Mouse (Mus musculus) CH12.LX (cell line): ENCODE results near the gene Engase. TPM values are rescaled to one million over a fixed set of nuclear protein-coding genes. Genes with fewer than 3 reads are reported as not detected.

ENCODE experiments used
- DNase-seq: peaks from one replicate; pipeline ENCODE4 v3.0.0-alpha.2; 2013; ENCODE audit errors: extremely low read depth
- H3K27ac ChIP-seq: 2 replicates; pipeline ENCODE4 v1.5.1; 2012; ENCODE audit warnings: low read depth, mild to moderate bottlenecking, control low read depth, moderate library complexity; ENCODE audit not compliant: insufficient read depth
- H3K27me3 ChIP-seq: replicated peaks from 2 replicates; pipeline ENCODE3; 2012; ENCODE audit warnings: inconsistent platforms
- H3K36me3 ChIP-seq, 2 experiments: replicated peaks in 1 of 2; 2 replicates each; pipeline versions ENCODE3 to v1.6.1; 2012; ENCODE audit warnings: inconsistent platforms in 1 of 2, low read length in 1 of 2, mild to moderate bottlenecking in 1 of 2, mixed read lengths in 1 of 2, moderate library complexity in 1 of 2; ENCODE audit not compliant: control insufficient read depth in 1 of 2, insufficient read depth in 1 of 2
- H3K4me1 ChIP-seq, 2 experiments: 2 replicates each; pipeline ENCODE4 v1.6.1; 2012; ENCODE audit warnings: inconsistent platforms in 1 of 2, moderate library complexity in 1 of 2; ENCODE audit not compliant: insufficient read depth in 2 of 2, control insufficient read depth in 1 of 2
- H3K4me2 ChIP-seq: 2 replicates; pipeline ENCODE4 v1.6.1; 2012; ENCODE audit warnings: low read depth, mild to moderate bottlenecking, control low read depth; ENCODE audit not compliant: poor library complexity, insufficient read depth, severe bottlenecking
- H3K4me3 ChIP-seq, 3 experiments: fragments of 150-350 bp in 1 of 3; sonication (generic) in 1 of 3; replicated peaks in 1 of 3; 2 replicates each; pipeline versions ENCODE3 to v1.5.1; 2011 to 2012; ENCODE audit warnings: low read depth in 2 of 3, low read length in 2 of 3, mild to moderate bottlenecking in 2 of 3, moderate library complexity in 2 of 3, control low read depth in 1 of 3, improper control_type of control experiment in 1 of 3, inconsistent platforms in 1 of 3, mixed read lengths in 1 of 3; ENCODE audit not compliant: poor library complexity in 1 of 3
- H3K79me2 ChIP-seq: replicated peaks from 2 replicates; pipeline ENCODE4 v1.6.1; 2012; ENCODE audit warnings: mild to moderate bottlenecking, moderate library complexity; ENCODE audit not compliant: control insufficient read depth, poor library complexity, insufficient read depth, severe bottlenecking; ENCODE audit errors: extremely low read depth
- H3K9ac ChIP-seq: 2 replicates; pipeline ENCODE4 v1.6.1; 2012; ENCODE audit warnings: low read depth, mild to moderate bottlenecking, control low read depth, moderate library complexity; ENCODE audit not compliant: insufficient read depth
- H3K9me3 ChIP-seq: replicated peaks from 2 replicates; pipeline ENCODE3; 2012; ENCODE audit warnings: low read length, inconsistent platforms, mixed read lengths
- BHLHE40 ChIP-seq: IDR thresholded peaks from 2 replicates; pipeline ENCODE4 v1.6.1; 2011; ENCODE audit warnings: mild to moderate bottlenecking, low read depth, low read length, improper control_type of control experiment
- CHD1 ChIP-seq: IDR thresholded peaks from 2 replicates; pipeline ENCODE4 v1.6.1; 2012; ENCODE audit warnings: low read depth, low read length, improper control_type of control experiment, inconsistent platforms
- E2F4 ChIP-seq: IDR thresholded peaks from 2 replicates; pipeline ENCODE4 v1.6.1; 2011; ENCODE audit warnings: low read depth, low read length, improper control_type of control experiment; ENCODE audit not compliant: insufficient replicate concordance
- EP300 ChIP-seq: IDR thresholded peaks from 2 replicates; pipeline ENCODE4 v1.6.1; 2011; ENCODE audit warnings: low read length, improper control_type of control experiment
- IRF4 ChIP-seq: IDR thresholded peaks from 2 replicates; pipeline ENCODE4 v1.6.1; 2014; ENCODE audit warnings: low read depth, mild to moderate bottlenecking, inconsistent platforms, low read length, improper control_type of control experiment
- JUN ChIP-seq: IDR thresholded peaks from 2 replicates; pipeline ENCODE4 v1.6.1; 2011; ENCODE audit warnings: low read depth, mild to moderate bottlenecking, low read length, improper control_type of control experiment, moderate library complexity; ENCODE audit not compliant: insufficient read depth
- JUND ChIP-seq: conservative IDR thresholded peaks from 2 replicates; pipeline ENCODE4 v1.6.1; 2011; ENCODE audit warnings: low read depth, low read length, improper control_type of control experiment
- MAFK ChIP-seq: IDR thresholded peaks from 2 replicates; pipeline ENCODE4 v1.6.1; 2011; ENCODE audit warnings: low read length, improper control_type of control experiment; ENCODE audit not compliant: insufficient replicate concordance
- MAX ChIP-seq: IDR thresholded peaks from 2 replicates; pipeline ENCODE4 v1.6.1; 2011; ENCODE audit warnings: low read length, improper control_type of control experiment
- MEF2A ChIP-seq: IDR thresholded peaks from 2 replicates; pipeline ENCODE4 v1.6.1; 2014; ENCODE audit warnings: low read depth, mild to moderate bottlenecking, inconsistent platforms, low read length, improper control_type of control experiment, borderline replicate concordance
- MYC ChIP-seq: IDR thresholded peaks from 2 replicates; pipeline ENCODE4 v1.6.1; 2011; ENCODE audit warnings: low read depth, mild to moderate bottlenecking, improper control_type of control experiment, low read length
- NELFE ChIP-seq: IDR thresholded peaks from 2 replicates; pipeline ENCODE4 v1.6.1; 2011; ENCODE audit warnings: low read depth, low read length, improper control_type of control experiment
- NRF1 ChIP-seq: IDR thresholded peaks from 2 replicates; pipeline ENCODE4 v1.6.1; 2014; ENCODE audit warnings: low read depth, mild to moderate bottlenecking, inconsistent platforms, low read length, improper control_type of control experiment, moderate library complexity
- PAX5 ChIP-seq: IDR thresholded peaks from 2 replicates; pipeline ENCODE4 v1.6.1; 2012; ENCODE audit warnings: low read length, inconsistent platforms, mixed read lengths
- POLR2A ChIP-seq: IDR thresholded peaks from 2 replicates; pipeline ENCODE4 v1.6.1; 2011; ENCODE audit warnings: low read depth, mild to moderate bottlenecking, improper control_type of control experiment, low read length
- RAD21 ChIP-seq: IDR thresholded peaks from 2 replicates; pipeline ENCODE4 v1.6.1; 2011; ENCODE audit warnings: low read depth, mild to moderate bottlenecking, low read length, improper control_type of control experiment, moderate library complexity
- RCOR1 ChIP-seq: conservative IDR thresholded peaks from 2 replicates; pipeline ENCODE4 v1.6.1; 2012; ENCODE audit warnings: low read depth, mild to moderate bottlenecking, inconsistent platforms, low read length, improper control_type of control experiment
- SMC3 ChIP-seq: IDR thresholded peaks from 2 replicates; pipeline ENCODE4 v1.6.1; 2011; ENCODE audit warnings: low read depth, low read length, improper control_type of control experiment
- UBTF ChIP-seq: IDR thresholded peaks from 2 replicates; pipeline ENCODE4 v1.6.1; 2012; ENCODE audit warnings: low read depth, mild to moderate bottlenecking, inconsistent platforms, low read length, improper control_type of control experiment, moderate library complexity
- USF1 ChIP-seq: IDR thresholded peaks from 2 replicates; pipeline ENCODE4 v1.6.1; 2014; ENCODE audit warnings: low read depth, mild to moderate bottlenecking, inconsistent platforms, low read length, improper control_type of control experiment
- USF2 ChIP-seq: conservative IDR thresholded peaks from 2 replicates; pipeline ENCODE4 v1.6.1; 2011; ENCODE audit warnings: low read depth, low read length, improper control_type of control experiment
- ZC3H11A ChIP-seq: IDR thresholded peaks from 2 replicates; pipeline ENCODE4 v1.6.1; 2012; ENCODE audit warnings: low read depth, mild to moderate bottlenecking, inconsistent platforms, low read length, improper control_type of control experiment
- ZKSCAN1 ChIP-seq: IDR thresholded peaks from 2 replicates; pipeline ENCODE4 v1.6.1; 2012; ENCODE audit warnings: low read depth, inconsistent platforms, low read length, improper control_type of control experiment, borderline replicate concordance
- ZMIZ1 ChIP-seq: IDR thresholded peaks from 2 replicates; pipeline ENCODE4 v1.6.1; 2012; ENCODE audit warnings: low read depth, mild to moderate bottlenecking, inconsistent platforms, low read length, improper control_type of control experiment
- ZNF384 ChIP-seq: IDR thresholded peaks from 2 replicates; pipeline ENCODE4 v1.6.1; 2012; ENCODE audit warnings: low read depth, low read length, improper control_type of control experiment, inconsistent platforms
- dilution Hi-C: fragments of 300-500 bp; cut with MboI; formaldehyde crosslinking; loops from 2 replicates; pipeline ENCODE4 v1.14.3; 2020; ENCODE audit warnings: low sequenced_read_pairs; ENCODE audit not compliant: extremely low pct_unique_long_range_greater_than_20kb, extremely low pct_ligation_motif_present
- in situ Hi-C: fragments of 300-500 bp; cut with MboI; formaldehyde crosslinking; loops from 3 replicates; pipeline ENCODE4 v1.14.3; 2019; ENCODE audit warnings: low sequenced_read_pairs, low pct_ligation_motif_present, low pct_unique_long_range_greater_than_20kb, mixed read lengths
- polyA plus RNA-seq: library from polyadenylated mRNA; unstranded; fragments of >175 nt; gene quantifications from 2 replicates; pipeline ENCODE4 v1.2.1, GENCODE M21; 2012; ENCODE audit warnings: low read depth; ENCODE audit not compliant: insufficient read length
- total RNA-seq, 2 experiments: library from RNA; depleted of rRNA; stranded (reverse); fragments of 300-350 nt in 1 of 2; fragments of >200 nt in 1 of 2; gene quantifications; 2 replicates each; pipeline ENCODE4 v1.2.3; 2012 to 2014

The Engase gene
- total and polyA plus RNA-seq, 3 experiments = 7.0 to 12.1 (median 9.7) TPM

DNA sequence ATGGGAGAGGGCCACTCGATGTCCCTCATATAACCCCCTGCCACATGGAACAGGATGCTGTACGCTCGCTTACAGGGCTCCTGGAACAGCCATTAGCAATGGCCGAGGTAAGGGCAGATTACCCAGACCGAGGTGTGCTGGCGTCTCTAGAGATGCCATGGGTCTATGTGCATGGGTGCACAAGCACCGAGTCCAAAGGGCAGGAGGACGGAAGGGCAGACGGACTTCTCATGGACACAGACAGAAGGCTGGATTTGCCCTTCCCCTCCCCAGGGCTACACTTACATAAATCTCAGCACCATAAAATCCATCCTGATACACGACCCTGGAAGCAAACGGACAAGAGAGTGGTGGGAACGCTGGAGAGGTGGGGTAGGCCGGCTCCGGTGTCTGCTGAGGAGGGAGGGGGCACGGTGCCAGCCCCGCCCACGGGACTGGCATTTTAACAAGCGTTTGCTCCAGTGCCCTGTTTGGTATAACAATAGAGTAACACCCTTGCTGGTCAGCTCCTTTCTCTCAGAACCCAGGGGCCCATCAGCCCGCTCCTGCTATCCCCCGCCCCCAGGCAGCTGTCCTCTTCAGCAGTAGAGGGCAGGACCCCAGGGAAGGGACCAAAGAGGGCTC lies 19.5 kb downstream of the Engase start:
- Histone ChIP-seq H3K9me3 (peaks cover 5% of the 10 kb centered on the region), H3K4me1 (no peaks in the 10 kb centered on the region; a peak in 1 of 4 replicates), H3K9ac (no peak overlapping the region), H3K79me2 (no peaks in the 10 kb centered on the region), H3K36me3 (no peaks in the 10 kb centered on the region), H3K4me2 (no peak overlapping the region), H3K4me3 (no peak overlapping the region), H3K27me3 (peaks cover 98% of the 10 kb centered on the region), H3K27ac (no peak overlapping the region)
- TF ChIP-seq ZKSCAN1 = no peak
- TF ChIP-seq USF1 = no peak
- TF ChIP-seq JUND = no peak
- no peak for TF ChIP-seq USF2
- no peak for TF ChIP-seq SMC3
- no peak for TF ChIP-seq NELFE
- TF ChIP-seq RAD21 = no peak
- no peak for TF ChIP-seq JUN
- no peak for TF ChIP-seq ZNF384
- TF ChIP-seq POLR2A = no peak
- no peak for TF ChIP-seq PAX5
- no peak for TF ChIP-seq NRF1
- TF ChIP-seq CHD1 = no peak
- no peak for TF ChIP-seq ZC3H11A
- no peak for TF ChIP-seq MEF2A
- no peak for TF ChIP-seq MAFK
- DNase-seq = no peak
- in situ Hi-C loops = no loop called here
- dilution Hi-C loops = no loop called here

DNA sequence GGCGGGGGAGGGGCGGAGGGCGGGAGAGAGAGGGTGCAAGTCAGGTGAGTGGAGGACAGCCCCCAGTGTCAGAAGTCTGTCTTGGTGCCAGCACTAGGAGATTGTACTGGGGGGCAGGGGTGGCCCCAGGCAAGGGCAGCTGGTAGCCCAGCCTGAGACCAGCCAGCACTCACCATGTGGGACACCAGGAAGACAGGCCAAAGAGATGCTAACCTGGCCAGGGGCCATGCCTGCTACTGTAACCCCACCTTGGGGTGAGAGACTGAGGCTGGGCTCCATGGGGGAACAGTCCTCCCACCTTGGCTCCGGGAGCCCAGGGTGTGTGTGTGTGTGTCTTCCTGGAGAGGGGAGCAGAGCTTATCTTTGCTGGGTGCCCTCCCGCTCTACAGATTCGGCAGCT lies 26.4 kb downstream of the Engase start:
- Histone ChIP-seq H3K4me3 (no peak overlapping the region), H3K9me3 (peaks cover 5% of the 10 kb centered on the region), H3K9ac (no peak overlapping the region)
- no peak for TF ChIP-seq CHD1
- no peak for TF ChIP-seq JUND
- TF ChIP-seq BHLHE40 = no peak
- TF ChIP-seq ZMIZ1 = no peak
- no peak for TF ChIP-seq NRF1
- no peak for TF ChIP-seq UBTF
- TF ChIP-seq MYC = no peak
- no peak for TF ChIP-seq NELFE
- TF ChIP-seq IRF4 = no peak
- TF ChIP-seq MAX = no peak
- no peak for TF ChIP-seq E2F4
- no peak for TF ChIP-seq ZC3H11A
- no peak for TF ChIP-seq RCOR1
- no peak for TF ChIP-seq EP300
- TF ChIP-seq, all 38 proteins: peak for 0
- dilution Hi-C loops = no loop called here
- Histone ChIP-seq H3K27me3 (peaks cover 98% of the 10 kb centered on the region), H3K4me2 (no peak overlapping the region), H3K4me1 (peaks cover 3 to 14% of the 10 kb centered on the region in 2 experiments; a peak in 2 of 4 replicates), H3K36me3 (no peaks in the 10 kb centered on the region), H3K27ac (no peak overlapping the region), H3K79me2 (no peaks in the 10 kb centered on the region)
- no peak for DNase-seq
- in situ Hi-C loops = loop anchor here (10.0 kb wide), 1 partner anchor 58 kb away; no protein-coding TSS in a partner anchor
